Mouse (Mus musculus) testis, adult 2 months (tissue): Measurements from ENCODE around the gene Txndc5. TPM values are rescaled to one million over a fixed set of nuclear protein-coding genes. Genes with fewer than 3 reads are reported as not detected.

Experiments used
- H3K27ac ChIP-seq: fragments of 200-500 bp; 2 replicates; pipeline ENCODE4 v1.5.1; 2012; ENCODE audit warnings: low read depth, low read length; ENCODE audit not compliant: control insufficient read depth, insufficient read depth
- H3K27me3 ChIP-seq: fragments of 200-500 bp; 2 replicates; pipeline ENCODE4 v1.6.1; 2012; ENCODE audit warnings: mild to moderate bottlenecking, low read length, moderate library complexity; ENCODE audit not compliant: control insufficient read depth, insufficient read depth
- H3K36me3 ChIP-seq: fragments of 200-500 bp; 2 replicates; pipeline ENCODE4 v1.6.1; 2012; ENCODE audit warnings: mild to moderate bottlenecking, low read length; ENCODE audit not compliant: control insufficient read depth, insufficient read depth
- H3K4me1 ChIP-seq: fragments of 200-500 bp; 2 replicates; pipeline ENCODE4 v1.6.1; 2012; ENCODE audit warnings: low read length; ENCODE audit not compliant: control insufficient read depth, insufficient read depth
- H3K4me3 ChIP-seq: fragments of 200-500 bp; 2 replicates; pipeline ENCODE4 v1.5.1; 2012; ENCODE audit warnings: low read depth, mild to moderate bottlenecking, low read length, moderate library complexity, mixed read lengths; ENCODE audit not compliant: control insufficient read depth
- CTCF ChIP-seq: fragments of 200-500 bp; IDR thresholded peaks from 2 replicates; pipeline ENCODE4 v1.5.1; 2012; ENCODE audit warnings: low read depth, mild to moderate bottlenecking, inconsistent platforms, low read length, moderate library complexity; ENCODE audit not compliant: control insufficient read depth, insufficient read depth, insufficient replicate concordance
- POLR2A ChIP-seq: fragments of 200-500 bp; IDR thresholded peaks from 2 replicates; pipeline ENCODE4 v1.6.1; 2012; ENCODE audit warnings: low read depth, mild to moderate bottlenecking, inconsistent platforms, low read length, moderate library complexity; ENCODE audit not compliant: control insufficient read depth
- polyA plus RNA-seq: library from polyadenylated mRNA; depleted of rRNA; stranded (reverse); fragments of >200 nt; gene quantifications from 2 replicates; pipeline ENCODE4 v1.2.3, GENCODE M21; 2012; rRNA removed

Gene Txndc5
- polyA plus RNA-seq, 1 experiment, result 15.8 TPM

DNA sequence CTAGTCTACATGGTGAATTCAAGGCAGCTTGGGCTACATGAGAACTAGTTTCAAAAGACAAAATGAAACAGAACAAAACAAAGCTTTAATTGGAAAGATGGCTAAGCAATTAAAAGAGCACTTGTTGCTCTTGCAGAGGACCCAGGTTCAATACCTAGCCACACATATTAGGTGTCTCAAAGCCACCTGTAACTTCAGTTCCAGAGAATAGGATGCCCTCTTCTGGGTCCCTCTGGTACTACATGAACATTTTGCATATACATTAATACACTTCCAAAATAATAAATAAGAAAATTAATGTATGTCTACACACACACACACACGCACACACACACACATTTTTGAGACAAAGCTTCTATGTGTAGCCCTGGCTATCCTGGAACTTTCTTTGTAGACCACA is 65.2 kb downstream of the Txndc5 start:
- TF ChIP-seq POLR2A, result no peak
- no peak for TF ChIP-seq CTCF
- Histone ChIP-seq H3K4me1 (no peaks in the 10 kb centered on the region), H3K27ac (no peak overlapping the region)

GRCm38 (mm10) chr13:38451446-38451845 is 77.2 kb downstream of the Txndc5 start:
- TF ChIP-seq POLR2A (no peak), CTCF (no peak)
- Histone ChIP-seq H3K27me3 (no peaks in the 10 kb centered on the region), H3K27ac (no peak overlapping the region), H3K4me1 (peaks cover 10% of the 10 kb centered on the region), H3K4me3 (no peak overlapping the region), H3K36me3 (no peaks in the 10 kb centered on the region)

More for the DNA sequence above, 65.2 kb downstream of the Txndc5 start:
- Histone ChIP-seq H3K27me3 (no peaks in the 10 kb centered on the region), H3K4me3 (no peak overlapping the region), H3K36me3 (no peaks in the 10 kb centered on the region)

Other genes with a start within 250 kb of the Txndc5 start
- gene Bmp6, start 183.7 kb downstream of the Txndc5 start, polyA plus RNA-seq, result 2.4 and 3.2 TPM in 2 replicates
- 4.6 and 5.3 TPM in 2 replicates for gene Bloc1s5, start 106.3 kb upstream of the Txndc5 start, polyA plus RNA-seq
- gene Eef1e1, start 130.2 kb upstream of the Txndc5 start, polyA plus RNA-seq, result 4.0 and 4.7 TPM in 2 replicates